Mouse (Mus musculus): ENCODE measurements around the gene Otud7b. TPM values are rescaled to one million over a fixed set of nuclear protein-coding genes. Genes with fewer than 3 reads are reported as not detected.
"Not testable (repeated sequence)": the region's sequence is repeated elsewhere in the genome, so short reads cannot be mapped to it uniquely, and the experiment has no call there.

The Otud7b gene
- total RNA-seq, 1 experiment, result 23.2 TPM

DNA sequence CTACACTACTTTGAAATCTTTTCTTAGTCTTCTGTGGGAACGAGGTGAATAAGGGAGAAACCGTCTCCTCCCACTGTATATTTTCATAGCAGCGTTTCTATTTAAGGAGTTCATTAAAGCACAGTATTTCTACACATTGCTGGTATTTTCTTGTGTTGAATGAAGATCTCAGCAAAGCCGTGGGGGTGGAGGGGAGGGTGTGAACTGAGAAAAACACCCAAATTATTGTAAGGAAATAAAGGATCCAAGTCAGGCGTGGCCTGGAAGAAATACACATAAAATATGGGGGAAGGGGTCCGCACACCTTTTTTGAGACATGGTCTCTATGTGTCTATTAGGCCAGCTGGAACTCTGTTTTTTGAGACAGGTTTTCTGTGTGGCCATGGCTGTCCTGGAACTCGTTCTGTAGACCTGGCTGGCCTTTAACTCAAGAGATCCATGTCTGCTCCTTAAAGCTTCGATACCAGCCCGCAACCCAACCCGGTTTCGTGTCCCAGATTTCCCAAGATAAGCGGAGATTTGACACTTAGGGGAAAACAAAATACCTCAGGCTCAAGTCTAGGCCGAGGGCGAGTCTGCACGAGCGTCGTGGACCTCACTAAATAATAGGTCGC, 67.4 kb downstream of the Otud7b start:
- in situ Hi-C loops (cut with MboI; ENCODE audit: low sequenced_read_pairs in 2 of 2, unreplicated experiment in 2 of 2), result no loop called here
- peaks cover 5 to 14% of the 10 kb centered on the region in 2 experiments; a peak in 3 of 4 replicates for H3K4me1 ChIP-seq (ENCODE audit: control insufficient read depth in 2 of 2, insufficient read depth in 2 of 2, low read length in 2 of 2, poor library complexity in 1 of 2)
- H3K36me3 ChIP-seq (ENCODE audit: control insufficient read depth, insufficient read depth, low read length, poor library complexity, severe bottlenecking), result peaks cover 28% of the 10 kb centered on the region
- H3K9me3 ChIP-seq (ENCODE audit: control insufficient read depth, insufficient read depth, low read depth, low read length), result no peaks in the 10 kb centered on the region
- DNase-seq (ENCODE audit: low read depth, low spot score), result no peak
- H3K4me3 ChIP-seq (ENCODE audit: insufficient read depth in 1 of 2, low read depth in 1 of 2, low read length in 2 of 2, poor library complexity in 1 of 2, severe bottlenecking in 1 of 2), result peak overlapping the region; percentile 97 to 98
- H3K27ac ChIP-seq (ENCODE audit: insufficient read depth, low read depth, low read length, poor library complexity, severe bottlenecking), result peak overlapping the region; percentile 86
- peak overlapping the region; percentile 94 for H3K9ac ChIP-seq (ENCODE audit: insufficient read depth, low read depth, low read length, poor library complexity, severe bottlenecking)
- no peak for TF ChIP-seq MAFK (IDR thresholded peaks at IDR 0.05; ENCODE audit: insufficient read depth, low read depth, low read length)
- TF ChIP-seq CHD2 (IDR thresholded peaks at IDR 0.05; ENCODE audit: low read depth, low read length), result no peak
- no peak for TF ChIP-seq ZNF384 (IDR thresholded peaks at IDR 0.05; ENCODE audit: low read depth, low read length)
- TF ChIP-seq HCFC1 (IDR thresholded peaks at IDR 0.05; ENCODE audit: borderline replicate concordance, insufficient read depth, low read length), result no peak
- no peak for TF ChIP-seq ZC3H11A (IDR thresholded peaks at IDR 0.05; ENCODE audit: borderline replicate concordance, low read depth, low read length)

- Histone ChIP-seq H3K9ac (ENCODE audit: insufficient read depth, low read depth, low read length, poor library complexity, severe bottlenecking) (peak within 1 kb of the TSS; percentile 99), H3K36me3 (ENCODE audit: control insufficient read depth, insufficient read depth, low read length, poor library complexity, severe bottlenecking) (peaks cover 32% of the 10 kb centered on the region), H3K4me3 (ENCODE audit: insufficient read depth in 1 of 2, low read depth in 1 of 2, low read length in 2 of 2, poor library complexity in 1 of 2, severe bottlenecking in 1 of 2) (peak within 1 kb of the TSS; percentile 97 to 98), H3K9me3 (ENCODE audit: control insufficient read depth, insufficient read depth, low read depth, low read length) (no peaks in the 10 kb centered on the region), H3K27ac (ENCODE audit: insufficient read depth, low read depth, low read length, poor library complexity, severe bottlenecking) (peak within 1 kb of the TSS; percentile 86), H3K4me1 (ENCODE audit: control insufficient read depth in 2 of 2, insufficient read depth in 2 of 2, low read length in 2 of 2, poor library complexity in 1 of 2) (peaks cover 5 to 14% of the 10 kb centered on the region in 2 experiments; a peak in 3 of 4 replicates)
- peak; percentile 82 for DNase-seq (ENCODE audit: low read depth, low spot score)
- in situ Hi-C loops (cut with MboI; ENCODE audit: low sequenced_read_pairs in 2 of 2, unreplicated experiment in 2 of 2), result no loop called here
- TF ChIP-seq CHD2 (IDR thresholded peaks at IDR 0.05; ENCODE audit: low read depth, low read length) (no peak), HCFC1 (IDR thresholded peaks at IDR 0.05; ENCODE audit: borderline replicate concordance, insufficient read depth, low read length) (peak; percentile 71; the same call in 1 of the 2 replicates)
These were observed 68.2 kb downstream of the Otud7b start, which contains the start of gene Sf3b4 for GRCm38 (mm10) chr3:96172197-96173178. Sf3b4 (plus strand) TSS chr3:96172332.

GRCm38 (mm10) chr3:96173185-96173584, 68.9 kb downstream of the Otud7b start:
- H3K4me3 ChIP-seq (ENCODE audit: insufficient read depth in 1 of 2, low read depth in 1 of 2, low read length in 2 of 2, poor library complexity in 1 of 2, severe bottlenecking in 1 of 2), result peak overlapping the region; percentile 97 to 98
- H3K4me1 ChIP-seq (ENCODE audit: control insufficient read depth in 2 of 2, insufficient read depth in 2 of 2, low read length in 2 of 2, poor library complexity in 1 of 2), result peaks cover 5 to 14% of the 10 kb centered on the region in 2 experiments; a peak in 3 of 4 replicates
- DNase-seq (ENCODE audit: low read depth, low spot score), result no peak
- H3K27ac ChIP-seq (ENCODE audit: insufficient read depth, low read depth, low read length, poor library complexity, severe bottlenecking), result no peak overlapping the region
- TF ChIP-seq HCFC1 (IDR thresholded peaks at IDR 0.05; ENCODE audit: borderline replicate concordance, insufficient read depth, low read length) (no peak), ZC3H11A (IDR thresholded peaks at IDR 0.05; ENCODE audit: borderline replicate concordance, low read depth, low read length) (no peak), ZNF384 (IDR thresholded peaks at IDR 0.05; ENCODE audit: low read depth, low read length) (no peak), CHD2 (IDR thresholded peaks at IDR 0.05; ENCODE audit: low read depth, low read length) (no peak), MAFK (IDR thresholded peaks at IDR 0.05; ENCODE audit: insufficient read depth, low read depth, low read length) (no peak)
- in situ Hi-C loops (cut with MboI; ENCODE audit: low sequenced_read_pairs in 2 of 2, unreplicated experiment in 2 of 2), result no loop called here
- peak overlapping the region; percentile 99 for H3K9ac ChIP-seq (ENCODE audit: insufficient read depth, low read depth, low read length, poor library complexity, severe bottlenecking)
- H3K36me3 ChIP-seq (ENCODE audit: control insufficient read depth, insufficient read depth, low read length, poor library complexity, severe bottlenecking), result peaks cover 37% of the 10 kb centered on the region
- H3K9me3 ChIP-seq (ENCODE audit: control insufficient read depth, insufficient read depth, low read depth, low read length), result no peaks in the 10 kb centered on the region

GRCm38 (mm10) chr3:96174042-96174441, 69.7 kb downstream of the Otud7b start:
- H3K4me1 ChIP-seq (ENCODE audit: control insufficient read depth in 2 of 2, insufficient read depth in 2 of 2, low read length in 2 of 2, poor library complexity in 1 of 2), result peaks cover 5 to 14% of the 10 kb centered on the region in 2 experiments; a peak in 3 of 4 replicates
- H3K27ac ChIP-seq (ENCODE audit: insufficient read depth, low read depth, low read length, poor library complexity, severe bottlenecking); DNase-seq (ENCODE audit: low read depth, low spot score); in situ Hi-C loops (cut with MboI; ENCODE audit: low sequenced_read_pairs in 2 of 2, unreplicated experiment in 2 of 2); H3K9me3 ChIP-seq (ENCODE audit: control insufficient read depth, insufficient read depth, low read depth, low read length): not testable (repeated sequence)
- peaks cover 37% of the 10 kb centered on the region for H3K36me3 ChIP-seq (ENCODE audit: control insufficient read depth, insufficient read depth, low read length, poor library complexity, severe bottlenecking)
- peak overlapping the region; percentile 26; the same call in 1 of the 2 replicates for H3K9ac ChIP-seq (ENCODE audit: insufficient read depth, low read depth, low read length, poor library complexity, severe bottlenecking)
- peak overlapping the region; percentile 6 to 98; a peak in 2 of 4 replicates for H3K4me3 ChIP-seq (ENCODE audit: insufficient read depth in 1 of 2, low read depth in 1 of 2, low read length in 2 of 2, poor library complexity in 1 of 2, severe bottlenecking in 1 of 2)
